Mouse (Mus musculus) cerebellum, adult 2 months (tissue): ENCODE data around the gene Smim24.

ENCODE experiments used
- CTCF ChIP-seq: fragments of 200-500 bp; IDR thresholded peaks from 2 replicates; pipeline ENCODE4 v1.5.1; 2011; ENCODE audit warnings: low read depth, mild to moderate bottlenecking, control low read depth, low read length, moderate library complexity, borderline replicate concordance; ENCODE audit not compliant: insufficient read depth
- POLR2A ChIP-seq: fragments of 200-500 bp; IDR thresholded peaks from 2 replicates; pipeline ENCODE4 v1.6.1; 2011; ENCODE audit warnings: low read length, control low read depth, borderline replicate concordance; ENCODE audit not compliant: insufficient read depth

- TF ChIP-seq CTCF = no peak
- no peak for TF ChIP-seq POLR2A
These were observed 26.2 kb upstream of the Smim24 start for GRCm38 (mm10) chr10:81366477-81367206.
